In the genomic region with DNA sequence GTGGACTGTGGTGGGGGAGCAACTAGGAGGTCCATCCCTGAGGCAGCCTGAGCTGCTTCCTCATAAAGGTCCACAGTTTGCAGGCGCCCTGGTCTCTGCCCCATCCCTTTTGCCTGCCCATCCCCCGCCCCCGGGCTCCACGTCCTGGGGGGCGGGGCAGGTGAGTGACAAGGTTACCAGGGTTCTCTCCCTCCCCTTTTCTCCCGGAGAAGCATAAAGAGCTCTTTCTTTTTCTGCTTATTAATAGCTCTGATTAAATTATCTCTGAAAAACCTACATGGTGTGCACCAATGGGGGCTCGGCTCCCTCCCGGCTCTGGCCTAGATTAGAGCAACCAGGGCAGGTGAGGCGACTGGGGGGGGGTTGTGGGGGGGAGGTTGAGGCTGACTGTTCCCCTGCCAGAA, we compare ENCODE assay signal across 10 mouse cellular contexts. TPM values are rescaled to one million over a fixed set of nuclear protein-coding genes. Genes with fewer than 3 reads are reported as not detected.
A peak's percentile ranks its signal among the peaks of the same experiment; 100 is the strongest.
DNase-seq lines count a peak whose midpoint lies in the region; ATAC-seq and TF ChIP-seq lines count a peak whose summit lies in the region.
"Had no signal": no experiment of that assay in that cellular context is flagged by ENCODE, and none has a peak within 500 bp of the region (broad histone marks: within the 10 kb centered on the region; RNA-seq: fewer than 3 reads in every experiment).

No protein-coding gene starts in this region.

- H3K4me2 ChIP-seq in heart, embryonic 16.5 days (ENCODE audit: low read depth, low read length) = peak overlapping the region; percentile 41
- peak overlapping the region; percentile 1; the same call in 1 of the 2 replicates for H3K4me2 ChIP-seq in limb, embryonic 14.5 days (replicated peaks; ENCODE audit: low read depth, low read length, severe bottlenecking)
- H3K4me2 ChIP-seq: embryonic facial prominence, embryonic 15.5 days had no signal

- no peaks in the 10 kb centered on the region for H3K36me3 ChIP-seq in heart, embryonic 16.5 days (ENCODE audit: control insufficient read depth, insufficient read depth)
- H3K36me3 ChIP-seq in E14TG2a.4 (ENCODE audit: insufficient read depth, low read length) = no peaks in the 10 kb centered on the region
- no peaks in the 10 kb centered on the region for H3K36me3 ChIP-seq in limb, embryonic 14.5 days (ENCODE audit: control insufficient read depth, insufficient read depth, low read length)
- H3K36me3 ChIP-seq: embryonic facial prominence, embryonic 15.5 days had no signal

- peaks cover 9% of the 10 kb centered on the region for H3K4me1 ChIP-seq in heart, embryonic 16.5 days (ENCODE audit: control insufficient read depth, insufficient read depth, low read length)
- H3K4me1 ChIP-seq in E14TG2a.4 (replicated peaks; ENCODE audit: low read depth, low read length) = peaks cover 80% of the 10 kb centered on the region
- H3K4me1 ChIP-seq in limb, embryonic 14.5 days (ENCODE audit: control insufficient read depth, insufficient read depth, low read length) = peaks cover 19% of the 10 kb centered on the region

- WGBS in heart, embryonic 16.5 days = 12% methylated on average over 9 of the region's 9 CpGs
- WGBS in limb, embryonic 14.5 days = 23% methylated on average over 4 of the region's 9 CpGs

- peaks cover 7% of the 10 kb centered on the region for H3K9me3 ChIP-seq in heart, embryonic 16.5 days (replicated peaks; ENCODE audit: control insufficient read depth, low read length)
- H3K9me3 ChIP-seq in E14TG2a.4 (ENCODE audit: low read length) = peaks cover 15% of the 10 kb centered on the region
- no peaks in the 10 kb centered on the region for H3K9me3 ChIP-seq in limb, embryonic 14.5 days (ENCODE audit: control insufficient read depth, low read length)
- H3K9me3 ChIP-seq: embryonic facial prominence, embryonic 15.5 days had no signal

- TF ChIP-seq CTCF in E14TG2a.4 (conservative IDR thresholded peaks at IDR 0.05; ENCODE audit: low read length) = no peak

- DNase-seq in heart, adult 18-20 months = no peak
- DNase-seq in limb, embryonic 14.5 days (ENCODE audit: low spot score) = no peak
- no peak for DNase-seq in spleen, postnatal 4 days (ENCODE audit: low spot score in 2 of 2)
- no peak for DNase-seq in natural killer cell, adult 2 months (ENCODE audit: low spot score in 2 of 2)
- DNase-seq: lung, adult 2 months had no signal

- no peaks in the 10 kb centered on the region for H3K27me3 ChIP-seq in heart, embryonic 16.5 days (ENCODE audit: control insufficient read depth, insufficient read depth, low read length)
- H3K27me3 ChIP-seq in E14TG2a.4 (ENCODE audit: insufficient read depth, low read length) = no peaks in the 10 kb centered on the region
- H3K27me3 ChIP-seq in limb, embryonic 14.5 days (ENCODE audit: control insufficient read depth, insufficient read depth, low read length) = no peaks in the 10 kb centered on the region
- H3K27me3 ChIP-seq: embryonic facial prominence, embryonic 15.5 days had no signal

- ATAC-seq in heart, embryonic 16.5 days (replicated peaks; ENCODE audit: extremely low read depth, insufficient read depth, low FRiP score) = no peak
- peak; percentile 27; the same call in 1 of the 2 replicates for ATAC-seq in common myeloid progenitor, adult 5-6 weeks (replicated peaks; ENCODE audit: low read depth, poor library complexity, severe bottlenecking)
- ATAC-seq in limb, embryonic 14.5 days (ENCODE audit: low FRiP score, low read depth) = no peak; the same call in 1 of the 2 replicates
- no peak for ATAC-seq in activated CD4-positive, CD25-positive, alpha-beta regulatory T cell, adult 4 months

- no peak for TF ChIP-seq POLR2A in limb, embryonic 14.5 days (IDR thresholded peaks at IDR 0.05; ENCODE audit: borderline replicate concordance, extremely low read depth, insufficient read depth, insufficient read length)

- H3K9ac ChIP-seq in heart, embryonic 16.5 days (ENCODE audit: low read length) = no peak overlapping the region
- no peak overlapping the region for H3K9ac ChIP-seq in limb, embryonic 14.5 days (ENCODE audit: low read depth, low read length, severe bottlenecking)
- H3K9ac ChIP-seq: embryonic facial prominence, embryonic 15.5 days had no signal

- H3K4me3 ChIP-seq in heart, embryonic 16.5 days (ENCODE audit: low read length) = no peak overlapping the region
- H3K4me3 ChIP-seq in E14TG2a.4 (replicated peaks; ENCODE audit: low read length) = peak overlapping the region; percentile 66
- H3K4me3 ChIP-seq in limb, embryonic 14.5 days (replicated peaks; ENCODE audit: low read length) = no peak overlapping the region
- H3K4me3 ChIP-seq: embryonic facial prominence, embryonic 15.5 days had no signal

- H3K27ac ChIP-seq in heart, embryonic 16.5 days (ENCODE audit: low read length) = no peak overlapping the region
- no peak overlapping the region for H3K27ac ChIP-seq in limb, embryonic 14.5 days (replicated peaks; ENCODE audit: low read depth, low read length)
- H3K27ac ChIP-seq: embryonic facial prominence, embryonic 15.5 days had no signal

RNA-seq across cellular contexts. Expression of a gene that starts 7.3 kb away (rescaled TPM):
- polyA plus RNA-seq in heart, embryonic 16.5 days (2015; fragmentation: Nextera tagmentation; extraction: Ambion mirVana) = 0.83 and 0.84 TPM in 2 replicates
- total RNA-seq in heart, adult 18-20 months (2021) = 1 to 10 TPM; 2.6 to 3.3 TPM
- total RNA-seq in common myeloid progenitor, adult 5-6 weeks (2017) = 0.18 TPM in 1 of 2 replicates, not detected in the other
- polyA plus RNA-seq in limb, embryonic 14.5 days (2012; rRNA removed) = 1.5 and 2.2 TPM in 2 replicates
- polyA plus RNA-seq in limb, embryonic 14.5 days (2014; fragmentation: Nextera tagmentation; extraction: Ambion mirVana) = 0.86 and 1.1 TPM in 2 replicates
- polyA plus RNA-seq in activated CD4-positive, CD25-positive, alpha-beta regulatory T cell, adult 4 months (2017; shearing (Covaris generic)) = not detected
